Mouse (Mus musculus) adrenal gland, postnatal 36 days (tissue): ENCODE measurements at regions not wholly inside any gene's neighbourhood (a gene's known extent, or its start where the extent isn't known, plus 50 kb on each side); places are given as distances from the start of the nearest gene placed in this dataset.
A peak's percentile ranks its signal among the peaks of the same experiment; 100 is the strongest.
"Not testable (repeated sequence)": the region's sequence is repeated elsewhere in the genome, so short reads cannot be mapped to it uniquely, and the experiment has no call there.

Source experiments
- DNase-seq, 2 experiments: peaks; one replicate each; pipeline ENCODE4 v3.0.0; 2021; ENCODE audit warnings: mixed read lengths in 1 of 2

GRCm38 (mm10) chr3:81742124-81742523, 190.3 kb upstream of the Ctso start:
- DNase-seq, result no peak

- no peak for DNase-seq
Observed at GRCm38 (mm10) chr3:81750164-81750563, 182.2 kb upstream of the Ctso start.

GRCm38 (mm10) chr3:81752955-81753354, 179.4 kb upstream of the Ctso start:
- DNase-seq, result no peak

GRCm38 (mm10) chr3:81760383-81760782, 172.0 kb upstream of the Ctso start:
- DNase-seq, result no peak

- DNase-seq, result no peak
Observed at GRCm38 (mm10) chr3:81760914-81761313, 171.5 kb upstream of the Ctso start.

- DNase-seq, result no peak
Observed at GRCm38 (mm10) chr3:81771812-81772211, 160.6 kb upstream of the Ctso start.

GRCm38 (mm10) chr3:81773012-81773411, 159.4 kb upstream of the Ctso start:
- DNase-seq, result no peak

GRCm38 (mm10) chr3:81782081-81782480, 150.3 kb upstream of the Ctso start:
- DNase-seq, result no peak

- DNase-seq, result peak in 1 of 2 experiments; percentile 1
Observed at GRCm38 (mm10) chr3:81782921-81783541, 149.4 kb upstream of the Ctso start.

- no peak for DNase-seq
Observed at GRCm38 (mm10) chr3:81788915-81789314, 143.5 kb upstream of the Ctso start.

- DNase-seq, result no peak
Observed at GRCm38 (mm10) chr3:81789664-81790063, 142.7 kb upstream of the Ctso start.

- no peak for DNase-seq
Observed at GRCm38 (mm10) chr3:81802096-81802495, 130.3 kb upstream of the Ctso start.

- no peak for DNase-seq
Observed at GRCm38 (mm10) chr3:81805745-81806144, 126.7 kb upstream of the Ctso start.

- no peak for DNase-seq
Observed at GRCm38 (mm10) chr3:81809604-81810003, 122.8 kb upstream of the Ctso start.

GRCm38 (mm10) chr3:81820304-81820703, 112.1 kb upstream of the Ctso start:
- no peak for DNase-seq

- no peak for DNase-seq
Observed at GRCm38 (mm10) chr3:81829525-81829924, 102.9 kb upstream of the Ctso start.

- no peak for DNase-seq
Observed at GRCm38 (mm10) chr3:81829966-81830599, 102.3 kb upstream of the Ctso start.

- DNase-seq, result no peak
Observed at GRCm38 (mm10) chr3:81835380-81836157, 96.8 kb upstream of the Ctso start.

- no peak for DNase-seq
Observed at GRCm38 (mm10) chr3:81836478-81836877, 95.9 kb upstream of the Ctso start.

GRCm38 (mm10) chr3:81838121-81838520, 94.3 kb upstream of the Ctso start:
- not testable (repeated sequence) for DNase-seq

- no peak for DNase-seq
Observed at GRCm38 (mm10) chr3:81864487-81864886, 67.9 kb upstream of the Ctso start.
